Mouse (Mus musculus) heart, postnatal 14 days (tissue): Measurements from ENCODE around the gene Tceal5. TPM values are rescaled to one million over a fixed set of nuclear protein-coding genes. Genes with fewer than 3 reads are reported as not detected.
"Not testable (repeated sequence)": the region's sequence is repeated elsewhere in the genome, so short reads cannot be mapped to it uniquely, and the experiment has no call there.

ENCODE experiments used
- DNase-seq, 2 experiments: peaks; one replicate each; pipeline ENCODE4 v3.0.0; 2021 to 2022
- intact Hi-C: fragments of 180-260 bp; cut with DNase I; formaldehyde crosslinking; loops from one replicate; pipeline ENCODE4 v1.15.1; 2025
- long read RNA-seq, 2 experiments: library from polyadenylated mRNA; stranded (forward); transcript quantifications; one replicate each; pipeline ENCODE4 v2.0.0; 2021
- total RNA-seq, 2 experiments: library from RNA; stranded (reverse); gene quantifications; 2 replicates each; pipeline ENCODE4 v1.2.3; 2021

Gene Tceal5
- total RNA-seq: 1 to 10 TPM; 1.6 to 1.7 TPM
- long read RNA-seq, experiment 1: 0 reads
- long read RNA-seq, experiment 2, partial matches to known transcripts: 0 of 1 reads
- long read RNA-seq, experiment 2, other reads (novel, unspliced or antisense): 0 of 1 reads

DNA sequence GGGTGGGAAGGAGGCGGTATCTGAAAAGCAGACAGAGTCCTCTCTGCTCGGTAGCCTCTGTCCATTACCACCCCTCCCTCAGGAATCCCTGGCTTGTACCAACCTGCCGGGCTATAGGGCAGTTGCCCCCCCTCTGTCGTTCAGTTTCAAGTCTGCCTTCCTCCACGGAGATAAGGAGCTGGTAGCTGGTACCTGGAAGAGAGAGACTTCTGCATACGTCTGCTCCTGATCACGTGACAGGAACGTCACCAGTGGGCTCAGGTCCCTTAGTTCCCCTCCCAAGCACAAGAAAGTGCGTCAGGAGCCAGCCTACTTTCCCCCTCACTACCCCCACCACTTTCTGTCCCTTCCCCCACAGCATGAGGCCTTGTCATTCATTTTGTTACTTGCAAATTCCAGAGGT lies at the start of gene Tceal5:
Gene Tceal5, minus strand, starts transcription at position 213 of the 403 bp plus-strand sequence.
- intact Hi-C loops: no loop called here

DNA sequence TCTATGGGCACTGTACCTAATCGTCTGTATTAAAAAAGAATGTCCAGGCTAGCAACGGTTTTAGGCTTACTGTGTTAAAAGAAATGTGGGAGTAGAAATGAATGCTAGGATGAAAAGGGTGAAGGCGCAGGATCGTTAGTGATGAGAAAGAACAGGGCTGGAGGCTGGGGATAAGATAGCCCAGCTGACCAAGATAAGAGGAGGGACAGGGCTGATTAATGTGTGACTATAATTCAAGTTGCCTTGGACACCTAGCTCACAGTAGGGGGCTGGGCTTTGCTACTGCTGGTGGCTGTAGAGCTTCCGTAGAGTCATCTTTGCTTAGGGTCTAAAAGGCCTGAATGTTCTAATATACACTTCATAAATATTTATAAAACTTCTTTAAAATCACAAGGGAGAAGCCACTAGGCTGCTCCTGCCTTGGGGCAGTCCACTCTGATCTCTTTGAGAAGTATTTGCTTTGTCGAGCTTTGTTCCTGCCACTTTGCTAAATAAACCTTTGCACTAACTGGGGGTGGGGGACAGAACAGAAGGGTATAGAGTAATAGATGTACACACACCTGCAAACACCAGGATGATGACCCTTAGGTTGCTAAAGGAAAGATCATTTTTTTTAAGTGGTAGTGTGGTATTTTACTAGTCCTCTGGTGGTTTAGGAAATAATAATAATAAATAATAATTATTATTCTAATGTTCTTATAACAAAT lies 48.5 kb upstream of the Tceal5 start:
- no peak for DNase-seq
- intact Hi-C loops: no loop called here

More for the DNA sequence above, at the start of gene Tceal5:
- peak in 1 of 2 experiments; percentile 15 for DNase-seq

DNA sequence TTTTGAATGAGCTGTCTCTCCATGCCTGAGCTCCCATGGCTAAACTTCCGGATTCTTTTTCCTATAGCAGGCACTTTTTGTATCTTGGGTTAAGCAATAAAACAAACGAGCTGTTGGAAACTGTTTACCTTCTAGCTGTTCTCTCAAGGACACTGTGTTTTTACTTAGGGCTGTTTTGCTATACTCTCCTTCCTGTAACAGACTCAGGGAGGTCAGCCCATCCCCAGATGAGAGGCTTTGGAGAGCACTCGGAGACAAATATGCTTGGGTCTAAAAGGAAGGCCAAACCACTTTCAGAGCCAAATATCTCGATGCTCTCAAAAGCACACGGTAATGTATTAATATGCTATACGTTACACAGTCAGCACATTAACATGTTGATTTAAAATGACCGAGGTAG lies 46.0 kb upstream of the Tceal5 start:
- no peak for DNase-seq
- intact Hi-C loops: no loop called here

- intact Hi-C loops: no loop called here
- DNase-seq: no peak
Measured at GRCm38 (mm10) chrX:136248811-136249210, 45.1 kb upstream of the Tceal5 start.

- DNase-seq: peak; percentile 6 to 7
- intact Hi-C loops: no loop called here
Measured at GRCm38 (mm10) chrX:136245521-136246071, 41.9 kb upstream of the Tceal5 start.

GRCm38 (mm10) chrX:136244574-136245229 lies 41.0 kb upstream of the Tceal5 start, which contains the start of gene Tceal9:
Gene Tceal9 (plus strand): TSS chrX:136245079.
- intact Hi-C loops: no loop called here
- DNase-seq: peak; percentile 60 to 67

GRCm38 (mm10) chrX:136243181-136243580 lies 39.5 kb upstream of the Tceal5 start:
- intact Hi-C loops: no loop called here
- no peak for DNase-seq

- peak; percentile 18 to 61 for DNase-seq
- intact Hi-C loops: loop anchor here (1.0 to 5.0 kb wide), 2 partner anchors 66 to 84 kb away; no protein-coding TSS in a partner anchor
Measured at GRCm38 (mm10) chrX:136238118-136238517, 34.4 kb upstream of the Tceal5 start.

DNA sequence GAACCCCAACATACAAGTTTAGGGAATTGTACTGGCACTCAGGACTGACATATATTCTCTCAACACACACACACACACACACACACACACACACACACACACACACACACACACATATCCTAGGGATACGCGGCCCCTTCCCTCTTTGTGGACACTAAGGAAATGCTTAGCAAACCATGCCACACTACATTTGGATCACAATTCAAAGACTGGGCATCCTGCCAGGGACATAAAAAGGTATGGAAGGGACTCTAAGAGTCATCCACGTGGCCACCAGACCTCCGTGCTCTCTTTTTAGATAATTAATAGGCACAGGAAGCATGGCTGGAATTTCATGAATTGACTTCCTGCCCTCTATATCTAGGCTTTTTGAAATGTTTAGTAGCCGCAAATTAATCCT lies 24.1 kb upstream of the Tceal5 start:
- intact Hi-C loops: no loop called here
- peak in 1 of 2 experiments; percentile 19 for DNase-seq

GRCm38 (mm10) chrX:136223714-136224113 lies 20.0 kb upstream of the Tceal5 start:
- intact Hi-C loops: no loop called here
- no peak for DNase-seq

GRCm38 (mm10) chrX:136216303-136216702 lies 12.6 kb upstream of the Tceal5 start:
- no peak for DNase-seq
- intact Hi-C loops: no loop called here

- DNase-seq, intact Hi-C loops: not testable (repeated sequence)
Measured at GRCm38 (mm10) chrX:136214729-136215677, 11.3 kb upstream of the Tceal5 start, which contains the start of the genes Tceal7 and Bex1. Gene Tceal7 (plus strand): TSS chrX:136214779. Gene Bex1 (minus strand): TSS chrX:136215513.

DNA sequence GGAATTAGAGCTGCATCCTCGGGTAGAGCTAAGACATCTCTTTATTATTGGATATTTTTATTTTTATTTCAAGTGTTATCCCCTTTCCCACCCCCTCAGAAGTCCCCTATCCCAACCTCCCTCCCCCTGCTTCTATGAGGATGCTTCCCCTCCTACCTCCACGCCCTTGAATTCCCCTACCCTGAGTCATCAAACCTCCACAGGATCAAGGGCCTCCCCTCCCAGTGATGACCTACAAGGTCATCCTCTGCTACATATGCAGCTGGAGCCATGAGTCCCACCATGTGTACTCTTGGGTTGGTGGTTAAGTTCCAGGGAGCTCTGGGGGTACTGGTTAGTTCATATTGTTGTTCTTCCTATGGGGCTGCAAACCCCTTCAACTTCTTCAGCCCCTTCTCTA lies 9.7 kb upstream of the Tceal5 start:
- no peak for DNase-seq
- intact Hi-C loops: no loop called here

- intact Hi-C loops: no loop called here
- DNase-seq: no peak
Measured at GRCm38 (mm10) chrX:136204406-136204805, 730 bp upstream of the Tceal5 start.

- intact Hi-C loops: no loop called here
- no peak for DNase-seq
Measured at GRCm38 (mm10) chrX:136203257-136203656, 419 bp downstream of the Tceal5 start.

GRCm38 (mm10) chrX:136196873-136197272 lies 6.8 kb downstream of the Tceal5 start:
- intact Hi-C loops: loop anchor here (5.0 kb wide), 1 partner anchor 105 kb away; no protein-coding TSS in a partner anchor
- peak in 1 of 2 experiments; percentile 36 for DNase-seq

- intact Hi-C loops: loop anchor here (5.0 kb wide), 1 partner anchor 107 kb away; no protein-coding TSS in a partner anchor
- no peak for DNase-seq
Measured at GRCm38 (mm10) chrX:136195193-136195944, 8.3 kb downstream of the Tceal5 start.

- intact Hi-C loops: no loop called here
Measured at GRCm38 (mm10) chrX:136183107-136183506, 20.6 kb downstream of the Tceal5 start.

DNA sequence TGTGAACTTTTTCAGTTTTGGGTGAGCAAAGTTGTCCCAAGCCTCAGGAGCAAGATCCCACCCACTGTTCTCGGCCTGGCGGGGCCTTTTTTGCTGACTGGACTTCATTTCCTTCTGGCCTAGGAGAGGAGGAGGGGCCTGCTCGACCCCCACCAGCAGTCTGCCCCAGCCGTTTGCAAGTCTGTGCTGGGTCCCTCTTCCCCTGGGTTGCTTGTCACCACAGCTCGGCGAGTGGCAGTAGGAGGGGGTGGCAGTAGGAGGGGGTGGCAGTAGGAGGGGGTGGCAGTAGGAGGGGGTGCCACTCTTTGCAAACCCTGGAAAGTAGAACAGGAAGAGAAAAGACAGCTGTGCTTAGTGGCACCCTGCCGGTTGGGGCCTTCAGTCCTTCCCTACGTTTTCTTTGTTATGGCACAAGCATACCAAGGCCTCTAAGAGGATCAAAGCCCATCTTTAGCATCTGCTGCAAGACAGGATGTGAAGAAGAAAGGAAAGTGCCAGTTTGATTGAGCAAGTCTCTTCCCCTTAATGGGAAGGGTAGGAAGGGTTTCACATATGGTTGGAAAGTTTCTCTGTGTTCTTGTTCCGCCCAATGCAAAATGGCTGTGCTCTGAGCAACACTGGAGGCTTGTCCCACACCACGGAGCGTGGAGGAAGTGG lies 22.7 kb downstream of the Tceal5 start:
- no peak for DNase-seq
- intact Hi-C loops: no loop called here

More at GRCm38 (mm10) chrX:136183107-136183506, 20.6 kb downstream of the Tceal5 start:
- no peak for DNase-seq
